Mouse (Mus musculus) liver, embryonic 15.5 days (tissue): ENCODE results near the gene Tjap1. TPM values are rescaled to one million over a fixed set of nuclear protein-coding genes. Genes with fewer than 3 reads are reported as not detected.

Experiments
- ATAC-seq: fragments of 200-750 bp; cut with Nextera tagmentation; 2 replicates; pipeline ENCODE4 v1.8.0; 2017; ENCODE audit warnings: moderate number of reproducible peaks, mild to moderate bottlenecking, moderate library complexity; ENCODE audit not compliant: insufficient read depth
- H3K27ac ChIP-seq: fragments of 300-500 bp; sonication (generic); replicated peaks from 2 replicates; pipeline ENCODE4 v1.5.1; 2015; ENCODE audit warnings: mild to moderate bottlenecking, inconsistent platforms
- H3K27me3 ChIP-seq: fragments of 300-500 bp; sonication (generic); 2 replicates; pipeline ENCODE4 v1.6.1; 2015; ENCODE audit warnings: mild to moderate bottlenecking, inconsistent platforms
- H3K36me3 ChIP-seq: fragments of 300-500 bp; sonication (generic); replicated peaks from 2 replicates; pipeline ENCODE4 v1.6.1; 2015; ENCODE audit warnings: moderate library complexity, mild to moderate bottlenecking, inconsistent platforms
- H3K4me1 ChIP-seq: fragments of 300-500 bp; sonication (generic); replicated peaks from 2 replicates; pipeline ENCODE4 v1.6.1; 2015; ENCODE audit warnings: inconsistent platforms
- H3K4me2 ChIP-seq: fragments of 300-500 bp; sonication (generic); 2 replicates; pipeline ENCODE4 v1.6.1; 2015; ENCODE audit warnings: moderate library complexity, mild to moderate bottlenecking, inconsistent platforms
- H3K4me3 ChIP-seq: fragments of 300-500 bp; sonication (generic); replicated peaks from 2 replicates; pipeline ENCODE4 v1.5.1; 2015; ENCODE audit warnings: mild to moderate bottlenecking, inconsistent platforms
- H3K9ac ChIP-seq: fragments of 300-500 bp; sonication (generic); 2 replicates; pipeline ENCODE4 v1.6.1; 2015; ENCODE audit warnings: moderate library complexity, mild to moderate bottlenecking, inconsistent platforms
- H3K9me3 ChIP-seq: fragments of 300-500 bp; sonication (generic); replicated peaks from 2 replicates; pipeline ENCODE4 v1.6.1; 2016; ENCODE audit warnings: inconsistent platforms
- WGBS: fragments of 180-500 bp; shearing (Covaris S2); methylation state at CpG from one replicate; pipeline ENCODE4 v1.1.7; 2015; ENCODE audit warnings: mixed read lengths; ENCODE audit not compliant: insufficient replicate concordance; 5-methylcytosine and 5-hydroxymethylcytosine counted together
- polyA plus RNA-seq: library from polyadenylated mRNA; unstranded; fragments of >200 nt; fragmentation: Nextera tagmentation; extraction: Ambion mirVana; gene quantifications from 2 replicates; pipeline ENCODE4 v1.2.1, GENCODE M21; 2015

Tjap1 gene
- polyA plus RNA-seq, 1 experiment from 2014 or later = 9.8 TPM

- H3K36me3 ChIP-seq = peaks cover 57% of the 10 kb centered on the region
- no peak for ATAC-seq
- no peak overlapping the region for H3K4me3 ChIP-seq
- H3K27ac ChIP-seq = no peak overlapping the region
- no peak overlapping the region for H3K9ac ChIP-seq
- no peak overlapping the region for H3K4me2 ChIP-seq
- no peaks in the 10 kb centered on the region for H3K9me3 ChIP-seq
- no peaks in the 10 kb centered on the region for H3K27me3 ChIP-seq
- WGBS = 69% methylated on average over 6 of the region's 6 CpGs
- peaks cover 8% of the 10 kb centered on the region; the same call in 1 of the 2 replicates for H3K4me1 ChIP-seq
These were observed 15.8 kb downstream of the Tjap1 start for GRCm38 (mm10) chr17:46266986-46267385.

GRCm38 (mm10) chr17:46265918-46266618, 16.8 kb downstream of the Tjap1 start:
- peaks cover 58% of the 10 kb centered on the region for H3K36me3 ChIP-seq
- no peak overlapping the region for H3K4me2 ChIP-seq
- no peak overlapping the region for H3K4me3 ChIP-seq
- no peak overlapping the region for H3K27ac ChIP-seq
- H3K4me1 ChIP-seq = peaks cover 8% of the 10 kb centered on the region; the same call in 1 of the 2 replicates
- peak; percentile 29; the same call in 1 of the 2 replicates for ATAC-seq
- no peak overlapping the region for H3K9ac ChIP-seq
- H3K27me3 ChIP-seq = no peaks in the 10 kb centered on the region
- no peaks in the 10 kb centered on the region for H3K9me3 ChIP-seq
- WGBS = 29% methylated on average over 14 of the region's 14 CpGs

- no peak overlapping the region for H3K9ac ChIP-seq
- peaks cover 8% of the 10 kb centered on the region; the same call in 1 of the 2 replicates for H3K4me1 ChIP-seq
- H3K4me3 ChIP-seq = no peak overlapping the region
- peaks cover 58% of the 10 kb centered on the region for H3K36me3 ChIP-seq
- no peak for ATAC-seq
- H3K9me3 ChIP-seq = no peaks in the 10 kb centered on the region
- H3K27me3 ChIP-seq = no peaks in the 10 kb centered on the region
- H3K27ac ChIP-seq = no peak overlapping the region
- 81% methylated on average over 12 of the region's 12 CpGs for WGBS
- no peak overlapping the region for H3K4me2 ChIP-seq
These were observed 17.3 kb downstream of the Tjap1 start for GRCm38 (mm10) chr17:46265502-46265901.

- H3K9me3 ChIP-seq = no peaks in the 10 kb centered on the region
- ATAC-seq = no peak
- no peak overlapping the region for H3K4me3 ChIP-seq
- no peak overlapping the region for H3K9ac ChIP-seq
- H3K36me3 ChIP-seq = peaks cover 77% of the 10 kb centered on the region
- H3K27ac ChIP-seq = no peak overlapping the region
- 88% methylated on average over 5 of the region's 5 CpGs for WGBS
- no peak overlapping the region for H3K4me2 ChIP-seq
- no peaks in the 10 kb centered on the region for H3K27me3 ChIP-seq
- H3K4me1 ChIP-seq = peaks cover 8% of the 10 kb centered on the region; the same call in 1 of the 2 replicates
These were observed 20.6 kb downstream of the Tjap1 start for GRCm38 (mm10) chr17:46262201-46262694.

GRCm38 (mm10) chr17:46259675-46260074, 23.2 kb downstream of the Tjap1 start:
- Histone ChIP-seq H3K4me2 (no peak overlapping the region), H3K27ac (no peak overlapping the region), H3K9ac (no peak overlapping the region), H3K9me3 (no peaks in the 10 kb centered on the region), H3K4me1 (no peaks in the 10 kb centered on the region; the same call in 1 of the 2 replicates), H3K4me3 (no peak overlapping the region), H3K27me3 (peaks cover 22% of the 10 kb centered on the region), H3K36me3 (peaks cover 67% of the 10 kb centered on the region)
- 81% methylated on average over 17 of the region's 17 CpGs for WGBS
- ATAC-seq = no peak

GRCm38 (mm10) chr17:46258279-46259053, 24.4 kb downstream of the Tjap1 start:
- Histone ChIP-seq H3K9ac (no peak overlapping the region), H3K27me3 (peaks cover 34% of the 10 kb centered on the region), H3K4me3 (no peak overlapping the region), H3K27ac (no peak overlapping the region), H3K4me2 (no peak overlapping the region), H3K36me3 (peaks cover 55% of the 10 kb centered on the region), H3K4me1 (peaks cover 12% of the 10 kb centered on the region), H3K9me3 (no peaks in the 10 kb centered on the region)
- no peak for ATAC-seq
- WGBS = 67% methylated on average over 30 of the region's 30 CpGs

- peaks cover 45% of the 10 kb centered on the region for H3K36me3 ChIP-seq
- 39% methylated on average over 6 of the region's 6 CpGs for WGBS
These were observed 27.7 kb downstream of the Tjap1 start for GRCm38 (mm10) chr17:46255147-46255546.

GRCm38 (mm10) chr17:46254106-46254505, 28.7 kb downstream of the Tjap1 start:
- Histone ChIP-seq H3K27me3 (peaks cover 39% of the 10 kb centered on the region), H3K9ac (peak overlapping the region; percentile 25; the same call in 1 of the 2 replicates), H3K4me1 (peaks cover 29% of the 10 kb centered on the region), H3K4me3 (peak overlapping the region; percentile 62), H3K36me3 (peaks cover 45% of the 10 kb centered on the region), H3K9me3 (no peaks in the 10 kb centered on the region), H3K4me2 (peak overlapping the region; percentile 95), H3K27ac (no peak overlapping the region)
- peak; percentile 8; the same call in 1 of the 2 replicates for ATAC-seq
- WGBS = under 1% methylated on average over 54 of the region's 54 CpGs

More at GRCm38 (mm10) chr17:46255147-46255546, 27.7 kb downstream of the Tjap1 start:
- Histone ChIP-seq H3K27ac (no peak overlapping the region), H3K4me2 (no peak overlapping the region), H3K4me3 (no peak overlapping the region), H3K27me3 (peaks cover 39% of the 10 kb centered on the region), H3K9ac (no peak overlapping the region), H3K4me1 (peaks cover 20% of the 10 kb centered on the region), H3K9me3 (no peaks in the 10 kb centered on the region)
- no peak for ATAC-seq

- H3K36me3 ChIP-seq = peaks cover 45% of the 10 kb centered on the region
These were observed 29.3 kb downstream of the Tjap1 start, which contains the start of gene Lrrc73 for GRCm38 (mm10) chr17:46253452-46254084. Lrrc73 (plus strand) TSS chr17:46253531.

GRCm38 (mm10) chr17:46252571-46253451, 30.0 kb downstream of the Tjap1 start:
- 33% methylated on average over 14 of the region's 14 CpGs for WGBS
- peaks cover 39% of the 10 kb centered on the region for H3K27me3 ChIP-seq
- H3K9ac ChIP-seq = 0 out of 2 replicates have a peak overlapping the region, but pooled peaks have one; percentile 25
- peak overlapping the region; percentile 95 for H3K4me2 ChIP-seq
- H3K4me1 ChIP-seq = peaks cover 38% of the 10 kb centered on the region
- no peak overlapping the region for H3K27ac ChIP-seq
- H3K9me3 ChIP-seq = no peaks in the 10 kb centered on the region
- H3K4me3 ChIP-seq = peak overlapping the region; percentile 62
- no peak for ATAC-seq
- peaks cover 39% of the 10 kb centered on the region for H3K36me3 ChIP-seq

More at GRCm38 (mm10) chr17:46253452-46254084, 29.3 kb downstream of the Tjap1 start, which contains the start of gene Lrrc73:
- Histone ChIP-seq H3K27ac (no peak within 1 kb of the TSS), H3K27me3 (peaks cover 39% of the 10 kb centered on the region), H3K4me1 (peaks cover 35% of the 10 kb centered on the region), H3K9ac (peak within 1 kb of the TSS; percentile 25), H3K9me3 (no peaks in the 10 kb centered on the region), H3K4me3 (peak within 1 kb of the TSS; percentile 62), H3K4me2 (peak within 1 kb of the TSS; percentile 95)
- 2% methylated on average over 48 of the region's 48 CpGs for WGBS
- peak; percentile 67 for ATAC-seq
